Mouse (Mus musculus) forebrain, embryonic 12.5 days (tissue): ENCODE data around the gene Ncoa6. TPM values are rescaled to one million over a fixed set of nuclear protein-coding genes. Genes with fewer than 3 reads are reported as not detected.

ENCODE experiments used
- ATAC-seq: fragments of 200-750 bp; cut with Nextera tagmentation; 2 replicates; pipeline ENCODE4 v1.8.0; 2017; ENCODE audit warnings: moderate TSS enrichment; ENCODE audit not compliant: low FRiP score
- H3K27ac ChIP-seq: fragments of 300-500 bp; sonication (generic); 2 replicates; pipeline ENCODE4 v1.5.1; 2016; ENCODE audit warnings: mild to moderate bottlenecking
- H3K27me3 ChIP-seq: fragments of 300-500 bp; sonication (generic); 2 replicates; pipeline ENCODE4 v1.6.1; 2016; ENCODE audit warnings: mild to moderate bottlenecking
- H3K36me3 ChIP-seq: fragments of 300-500 bp; sonication (generic); replicated peaks from 2 replicates; pipeline ENCODE4 v1.6.1; 2016; ENCODE audit warnings: mild to moderate bottlenecking
- H3K4me1 ChIP-seq: fragments of 300-500 bp; sonication (generic); 2 replicates; pipeline ENCODE4 v1.6.1; 2016
- H3K4me2 ChIP-seq: fragments of 300-500 bp; sonication (generic); 2 replicates; pipeline ENCODE4 v1.6.1; 2016; ENCODE audit warnings: mild to moderate bottlenecking, moderate library complexity
- H3K4me3 ChIP-seq: fragments of 300-500 bp; sonication (generic); replicated peaks from 2 replicates; pipeline ENCODE4 v1.5.1; 2016; ENCODE audit warnings: mild to moderate bottlenecking
- H3K9ac ChIP-seq: fragments of 300-500 bp; sonication (generic); 2 replicates; pipeline ENCODE4 v1.6.1; 2016; ENCODE audit warnings: mild to moderate bottlenecking
- H3K9me3 ChIP-seq: fragments of 300-500 bp; sonication (generic); 2 replicates; pipeline ENCODE4 v1.6.1; 2016
- WGBS: fragments of 180-500 bp; shearing (Covaris S2); methylation state at CpG from one replicate; pipeline ENCODE4 v1.1.7; 2016; 5-methylcytosine and 5-hydroxymethylcytosine counted together
- microRNA counts: library from miRNA; unstranded; fragments of <30 nt; microRNA quantifications from one replicate; lab custom pipeline; 2017
- microRNA-seq: library from miRNA; unstranded; fragments of <30 nt; microRNA quantifications from one replicate; pipeline ENCODE4, GENCODE M21; 2017
- polyA plus RNA-seq: library from polyadenylated mRNA; unstranded; fragments of >200 nt; fragmentation: Nextera tagmentation; extraction: Ambion mirVana; gene quantifications from 2 replicates; pipeline ENCODE4 v1.2.1, GENCODE M21; 2016

Ncoa6 gene
- polyA plus RNA-seq, 1 experiment from 2014 or later = 37.8 TPM

DNA sequence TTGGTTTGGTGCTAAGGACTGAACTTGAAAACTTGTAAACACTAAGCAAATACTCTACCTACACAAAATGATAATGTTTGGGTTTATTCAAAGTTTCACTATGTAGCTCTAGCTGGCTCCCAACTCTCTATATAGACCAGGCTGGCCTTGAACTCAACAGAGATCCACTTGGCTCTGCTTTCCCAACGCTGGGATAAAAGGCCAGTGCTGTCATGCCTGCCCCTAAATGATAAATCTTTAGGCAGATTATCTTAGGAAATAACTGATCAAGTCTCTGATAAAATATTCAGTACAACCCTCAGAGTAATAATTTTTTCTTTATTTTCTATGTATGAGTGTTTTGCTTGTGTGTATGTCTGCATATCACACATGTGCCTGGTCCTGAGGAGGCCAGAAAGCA is 127.0 kb downstream of the Ncoa6 start:
- no peak overlapping the region for H3K27ac ChIP-seq
- H3K36me3 ChIP-seq = peaks cover 6% of the 10 kb centered on the region
- no peaks in the 10 kb centered on the region for H3K4me1 ChIP-seq
- no peak for ATAC-seq
- no peak overlapping the region for H3K9ac ChIP-seq
- no peaks in the 10 kb centered on the region for H3K9me3 ChIP-seq
- 79% methylated on average over 1 of the region's 1 CpGs for WGBS
- no peak overlapping the region for H3K4me2 ChIP-seq
- H3K27me3 ChIP-seq = no peaks in the 10 kb centered on the region
- H3K4me3 ChIP-seq = no peak overlapping the region

MicroRNAs encoded within 50 kb of the gene (microRNA counts, 519-probe panel; counts per million panel counts)
- microRNA mmu-miR-695 (lab: Ali Mortazavi, UCI) = not detected

Small RNA genes lying within 50 kb of the gene (microRNA-seq; reads per million reads assigned to microRNA genes)
- not detected for gene Mir695

Other genes with a start within 250 kb of the Ncoa6 start
- 447 and 470 TPM in 2 replicates for gene Dynlrb1, start 237.4 kb downstream of the Ncoa6 start, polyA plus RNA-seq
- 140 and 158 TPM in 2 replicates for gene Map1lc3a, start 197.6 kb downstream of the Ncoa6 start, polyA plus RNA-seq
- 46.9 and 47.6 TPM in 2 replicates for gene Pigu, start 116.5 kb downstream of the Ncoa6 start, polyA plus RNA-seq
- 79.5 and 95.0 TPM in 2 replicates for gene Trp53inp2, start 92.8 kb downstream of the Ncoa6 start, polyA plus RNA-seq
- 22.5 and 22.9 TPM in 2 replicates for gene Acss2, start 44.1 kb upstream of the Ncoa6 start, polyA plus RNA-seq
- gene Ggt7, start 44.3 kb upstream of the Ncoa6 start, polyA plus RNA-seq = 27.5 and 32.1 TPM in 2 replicates
- gene Gss, start 118.9 kb upstream of the Ncoa6 start, polyA plus RNA-seq = 16.6 and 20.0 TPM in 2 replicates
- gene Myh7b, start 137.3 kb upstream of the Ncoa6 start, polyA plus RNA-seq = 0.66 and 1.0 TPM in 2 replicates
- gene Trpc4ap, start 218.5 kb upstream of the Ncoa6 start, polyA plus RNA-seq = 159 and 167 TPM in 2 replicates